In genomic region chr11:24308253-24308633, GRCm38 (mm10) we compare ENCODE assay signal across 18 mouse cellular contexts.
DNase-seq lines count a peak whose midpoint lies in the region; ATAC-seq lines count a peak whose summit lies in the region.
"Had no signal": no experiment of that assay in that cellular context is flagged by ENCODE, and none has a peak within 500 bp of the region (broad histone marks: within the 10 kb centered on the region; RNA-seq: fewer than 3 reads in every experiment).

No protein-coding gene starts in this region.

- H3K27ac ChIP-seq in hindbrain, embryonic 11.5 days (ENCODE audit: low read depth, low read length): peak overlapping the region; percentile 70; the same call in 1 of the 2 replicates
- no peak overlapping the region for H3K27ac ChIP-seq in hindbrain, embryonic 16.5 days (ENCODE audit: low read depth, low read length)
- peak overlapping the region; percentile 70 for H3K27ac ChIP-seq in neural tube, embryonic 11.5 days (ENCODE audit: low read depth, low read length)
- no peak overlapping the region for H3K27ac ChIP-seq in intestine, embryonic 15.5 days
- H3K27ac ChIP-seq: embryonic facial prominence, embryonic 15.5 days; forebrain, embryonic 15.5 days; gastrocnemius, adult 2 months had no signal

- H3K36me3 ChIP-seq in hindbrain, embryonic 11.5 days (ENCODE audit: control insufficient read depth, insufficient read depth, low read length): no peaks in the 10 kb centered on the region
- H3K36me3 ChIP-seq in hindbrain, embryonic 16.5 days (ENCODE audit: control insufficient read depth, insufficient read depth, low read length): no peaks in the 10 kb centered on the region
- H3K36me3 ChIP-seq in neural tube, embryonic 11.5 days (ENCODE audit: control insufficient read depth, insufficient read depth, low read length): no peaks in the 10 kb centered on the region
- no peaks in the 10 kb centered on the region for H3K36me3 ChIP-seq in intestine, embryonic 15.5 days
- H3K36me3 ChIP-seq: embryonic facial prominence, embryonic 15.5 days; forebrain, embryonic 15.5 days; G1E had no signal

- WGBS in hindbrain, embryonic 11.5 days: 7% methylated on average over 1 of the region's 1 CpGs
- WGBS in hindbrain, embryonic 16.5 days: 5% methylated on average over 1 of the region's 1 CpGs
- 8% methylated on average over 1 of the region's 1 CpGs for WGBS in neural tube, embryonic 11.5 days
- WGBS in intestine, embryonic 15.5 days: 21% methylated on average over 1 of the region's 1 CpGs

- no peak overlapping the region for H3K4me2 ChIP-seq in hindbrain, embryonic 11.5 days (replicated peaks; ENCODE audit: low read depth, low read length)
- H3K4me2 ChIP-seq in hindbrain, embryonic 16.5 days (ENCODE audit: low read length): no peak overlapping the region
- H3K4me2 ChIP-seq in neural tube, embryonic 11.5 days (ENCODE audit: low read depth): no peak overlapping the region
- H3K4me2 ChIP-seq in intestine, embryonic 15.5 days (replicated peaks): no peak overlapping the region
- H3K4me2 ChIP-seq: embryonic facial prominence, embryonic 15.5 days; forebrain, embryonic 15.5 days had no signal

- H3K4me3 ChIP-seq in hindbrain, embryonic 11.5 days (ENCODE audit: low read depth, low read length): no peak overlapping the region
- H3K4me3 ChIP-seq in hindbrain, embryonic 16.5 days (ENCODE audit: low read length): no peak overlapping the region
- no peak overlapping the region for H3K4me3 ChIP-seq in neural tube, embryonic 11.5 days (ENCODE audit: low read depth, low read length)
- H3K4me3 ChIP-seq in intestine, embryonic 15.5 days (replicated peaks): no peak overlapping the region
- H3K4me3 ChIP-seq: embryonic facial prominence, embryonic 15.5 days; forebrain, embryonic 15.5 days; gastrocnemius, adult 2 months had no signal

- no peak for DNase-seq in hindbrain, embryonic 11.5 days (ENCODE audit: low spot score)
- no peak for DNase-seq in neural tube, embryonic 11.5 days (ENCODE audit: low spot score)
- no peak for DNase-seq in neural tube, embryonic 10.5 days (ENCODE audit: extremely low spot score, low spot score)
- DNase-seq in right cerebral cortex, adult 18-20 months: no peak
- DNase-seq in adrenal gland, postnatal 36 days: no peak
- DNase-seq: cerebellum, adult 9-11 months; gastrocnemius, adult 2 months; heart, adult 18-20 months; layer of hippocampus, postnatal 36 days; lung, adult 18-20 months; lung, postnatal 4 days; right cerebral cortex, postnatal 4 days; thymus, postnatal 4 days had no signal

- H3K4me1 ChIP-seq in hindbrain, embryonic 11.5 days (replicated peaks; ENCODE audit: control insufficient read depth, insufficient read depth, low read length): peaks cover 10% of the 10 kb centered on the region
- peaks cover 5% of the 10 kb centered on the region; the same call in 1 of the 2 replicates for H3K4me1 ChIP-seq in hindbrain, embryonic 16.5 days (ENCODE audit: control insufficient read depth, insufficient read depth, low read depth, low read length)
- H3K4me1 ChIP-seq in neural tube, embryonic 11.5 days (ENCODE audit: control insufficient read depth, insufficient read depth, low read length): peaks cover 22% of the 10 kb centered on the region
- peaks cover 14% of the 10 kb centered on the region; the same call in 1 of the 2 replicates for H3K4me1 ChIP-seq in intestine, embryonic 15.5 days (replicated peaks)

- H3K9ac ChIP-seq in hindbrain, embryonic 11.5 days (ENCODE audit: low read depth, low read length): no peak overlapping the region
- no peak overlapping the region for H3K9ac ChIP-seq in hindbrain, embryonic 16.5 days (ENCODE audit: low read depth, low read length)
- no peak overlapping the region for H3K9ac ChIP-seq in neural tube, embryonic 11.5 days (ENCODE audit: low read length)
- no peak overlapping the region for H3K9ac ChIP-seq in intestine, embryonic 15.5 days
- H3K9ac ChIP-seq: embryonic facial prominence, embryonic 15.5 days; forebrain, embryonic 15.5 days had no signal

- no peaks in the 10 kb centered on the region; the same call in 1 of the 2 replicates for H3K9me3 ChIP-seq in hindbrain, embryonic 11.5 days (ENCODE audit: control insufficient read depth, low read length)
- no peaks in the 10 kb centered on the region for H3K9me3 ChIP-seq in hindbrain, embryonic 16.5 days (ENCODE audit: control insufficient read depth, low read length)
- H3K9me3 ChIP-seq in neural tube, embryonic 11.5 days (ENCODE audit: control insufficient read depth, low read length): no peaks in the 10 kb centered on the region; the same call in 1 of the 2 replicates
- H3K9me3 ChIP-seq in intestine, embryonic 15.5 days: no peaks in the 10 kb centered on the region
- H3K9me3 ChIP-seq: embryonic facial prominence, embryonic 15.5 days; forebrain, embryonic 15.5 days; G1E had no signal

- H3K27me3 ChIP-seq in hindbrain, embryonic 11.5 days (ENCODE audit: control insufficient read depth, insufficient read depth, low read length): no peaks in the 10 kb centered on the region
- H3K27me3 ChIP-seq in hindbrain, embryonic 16.5 days (replicated peaks; ENCODE audit: control insufficient read depth, insufficient read depth, low read length): no peaks in the 10 kb centered on the region; the same call in 1 of the 2 replicates
- no peaks in the 10 kb centered on the region for H3K27me3 ChIP-seq in neural tube, embryonic 11.5 days (ENCODE audit: control insufficient read depth, insufficient read depth, low read length)
- no peaks in the 10 kb centered on the region for H3K27me3 ChIP-seq in intestine, embryonic 15.5 days (replicated peaks)
- H3K27me3 ChIP-seq: embryonic facial prominence, embryonic 15.5 days; forebrain, embryonic 15.5 days had no signal

- peak; percentile 28; the same call in 1 of the 2 replicates for ATAC-seq in hindbrain, embryonic 11.5 days (ENCODE audit: low FRiP score)
- no peak for ATAC-seq in hindbrain, embryonic 16.5 days
- peak; percentile 21 for ATAC-seq in neural tube, embryonic 11.5 days (ENCODE audit: insufficient read depth, low FRiP score, low TSS enrichment)
- peak; percentile 63 for ATAC-seq in intestine, embryonic 15.5 days
- ATAC-seq: forebrain, embryonic 15.5 days had no signal

Comparison
In these comparisons a context has a peak if more than half of its experiments do, and no peak if none do; other contexts are left out.
1. H3K27ac ChIP-seq: peak in hindbrain, embryonic 11.5 days (single experiment) and neural tube, embryonic 11.5 days (single experiment); none in hindbrain, embryonic 16.5 days (single experiment) and intestine, embryonic 15.5 days (single experiment).